Mouse (Mus musculus): ENCODE data around the gene Six1. TPM values are rescaled to one million over a fixed set of nuclear protein-coding genes. Genes with fewer than 3 reads are reported as not detected.
A peak's percentile ranks its signal among the peaks of the same experiment; 100 is the strongest.
"Not testable (repeated sequence)": the region's sequence is repeated elsewhere in the genome, so short reads cannot be mapped to it uniquely, and the experiment has no call there.

The Six1 gene
- polyA plus RNA-seq, 1 experiment, result 0.16 TPM

- DNase-seq (ENCODE audit: extremely low spot score in 1 of 2, low spot score in 1 of 2), result no peak
Measured at GRCm38 (mm10) chr12:73037385-73038160, 16.1 kb downstream of the Six1 start.

GRCm38 (mm10) chr12:73034901-73035895 lies 18.5 kb downstream of the Six1 start:
- DNase-seq (ENCODE audit: extremely low spot score in 1 of 2, low spot score in 1 of 2), result no peak

- DNase-seq (ENCODE audit: extremely low spot score in 1 of 2, low spot score in 1 of 2), result no peak
Measured at GRCm38 (mm10) chr12:73032665-73033064, 21.0 kb downstream of the Six1 start.

GRCm38 (mm10) chr12:73031315-73031714 lies 22.4 kb downstream of the Six1 start:
- no peak for DNase-seq (ENCODE audit: extremely low spot score in 1 of 2, low spot score in 1 of 2)

DNA sequence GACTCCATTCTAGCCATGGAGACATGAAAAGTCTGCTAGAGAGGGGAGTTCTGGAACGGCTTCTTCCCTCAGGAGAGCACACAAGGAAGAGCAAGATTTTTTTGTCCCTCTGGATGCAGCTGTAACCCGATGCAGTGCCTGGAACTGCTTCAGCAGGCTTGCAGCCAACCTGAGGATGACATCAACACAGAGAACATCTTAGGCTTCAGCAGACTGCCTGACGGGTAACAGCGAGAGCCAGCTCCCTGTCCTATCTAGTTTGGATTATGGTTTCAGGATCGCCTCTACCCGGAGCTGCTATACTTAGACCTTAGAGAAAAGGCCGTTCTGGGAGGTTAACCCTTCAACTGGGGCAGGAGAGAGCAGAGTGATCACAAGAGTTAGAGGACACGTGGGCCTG lies 28.2 kb downstream of the Six1 start:
- DNase-seq (ENCODE audit: extremely low spot score in 1 of 2, low spot score in 1 of 2), result no peak

- DNase-seq (ENCODE audit: extremely low spot score in 1 of 2, low spot score in 1 of 2), result peak in 1 of 2 experiments; percentile 82
Measured at GRCm38 (mm10) chr12:73020941-73021340, 32.7 kb downstream of the Six1 start.

DNA sequence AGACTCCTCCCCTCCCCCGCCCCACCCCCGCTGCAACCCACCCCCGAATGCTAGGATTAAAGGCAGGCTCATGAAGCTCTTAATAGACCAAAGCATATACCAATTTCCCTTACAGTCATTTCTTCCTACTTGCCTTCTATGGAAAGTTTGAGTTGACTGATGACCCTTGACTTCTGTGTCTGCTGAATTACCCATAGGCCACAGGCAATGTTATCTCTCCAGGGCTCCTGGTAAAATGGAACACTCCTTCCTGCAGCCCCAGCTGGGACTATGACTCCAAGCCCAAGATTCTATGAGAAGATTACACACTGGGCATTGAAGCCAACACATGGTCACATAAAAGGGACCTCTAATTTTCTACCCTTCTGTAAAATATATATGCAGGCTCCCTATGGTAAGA lies 33.3 kb downstream of the Six1 start:
- no peak for DNase-seq (ENCODE audit: extremely low spot score in 1 of 2, low spot score in 1 of 2)

- no peak for DNase-seq (ENCODE audit: extremely low spot score in 1 of 2, low spot score in 1 of 2)
Measured at GRCm38 (mm10) chr12:73018838-73019237, 34.8 kb downstream of the Six1 start.

GRCm38 (mm10) chr12:73016171-73016570 lies 37.5 kb downstream of the Six1 start:
- no peak for DNase-seq (ENCODE audit: extremely low spot score in 1 of 2, low spot score in 1 of 2)

DNA sequence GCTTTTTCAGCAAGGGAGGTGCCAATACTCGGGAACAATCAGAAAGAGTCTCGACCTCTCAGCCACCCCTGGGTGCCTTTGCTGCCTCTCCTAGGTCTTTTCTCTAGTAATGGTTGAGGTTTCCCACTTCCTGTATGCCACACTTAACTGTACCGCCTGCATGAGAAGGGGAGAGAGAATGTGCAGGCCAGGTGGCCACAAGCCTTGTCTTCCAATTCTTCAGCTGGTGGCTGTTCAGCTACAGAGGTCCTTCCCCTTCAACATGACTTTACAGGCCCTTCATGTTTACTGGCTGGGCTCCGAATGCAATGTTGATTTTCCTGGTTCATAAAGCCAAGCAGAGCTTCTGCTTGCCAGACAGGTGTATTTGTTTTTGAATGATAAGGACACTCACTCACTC lies 39.4 kb downstream of the Six1 start:
- no peak for DNase-seq (ENCODE audit: extremely low spot score in 1 of 2, low spot score in 1 of 2)

- no peak for DNase-seq (ENCODE audit: extremely low spot score in 1 of 2, low spot score in 1 of 2)
Measured at GRCm38 (mm10) chr12:73012824-73013223, 40.9 kb downstream of the Six1 start.

- no peak for DNase-seq (ENCODE audit: extremely low spot score in 1 of 2, low spot score in 1 of 2)
Measured at GRCm38 (mm10) chr12:73012136-73012785, 41.4 kb downstream of the Six1 start.

- DNase-seq (ENCODE audit: extremely low spot score in 1 of 2, low spot score in 1 of 2), result not testable (repeated sequence)
Measured at GRCm38 (mm10) chr12:73002903-73003302, 50.8 kb downstream of the Six1 start.

DNA sequence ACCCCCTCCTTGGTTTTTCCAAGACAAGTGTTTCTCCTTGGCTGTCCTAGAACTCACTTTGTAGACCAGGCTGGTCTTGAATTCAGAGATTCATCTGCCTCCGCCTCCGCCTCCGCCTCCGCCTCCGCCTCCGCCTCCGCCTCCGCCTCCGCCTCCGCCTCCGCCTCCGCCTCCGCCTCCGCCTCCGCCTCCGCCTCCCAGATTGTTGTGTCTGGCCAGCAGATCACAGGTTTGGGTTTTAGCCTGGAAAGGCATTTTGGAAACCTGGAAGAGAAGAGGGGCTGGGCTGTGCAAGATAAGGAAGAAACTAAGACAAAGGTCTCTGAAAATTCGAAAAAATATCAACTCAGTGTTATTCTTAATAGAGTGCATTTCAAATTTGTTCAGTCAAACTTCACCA lies 51.4 kb downstream of the Six1 start:
- DNase-seq (ENCODE audit: extremely low spot score in 1 of 2, low spot score in 1 of 2), result peak in 1 of 2 experiments; percentile 5

DNA sequence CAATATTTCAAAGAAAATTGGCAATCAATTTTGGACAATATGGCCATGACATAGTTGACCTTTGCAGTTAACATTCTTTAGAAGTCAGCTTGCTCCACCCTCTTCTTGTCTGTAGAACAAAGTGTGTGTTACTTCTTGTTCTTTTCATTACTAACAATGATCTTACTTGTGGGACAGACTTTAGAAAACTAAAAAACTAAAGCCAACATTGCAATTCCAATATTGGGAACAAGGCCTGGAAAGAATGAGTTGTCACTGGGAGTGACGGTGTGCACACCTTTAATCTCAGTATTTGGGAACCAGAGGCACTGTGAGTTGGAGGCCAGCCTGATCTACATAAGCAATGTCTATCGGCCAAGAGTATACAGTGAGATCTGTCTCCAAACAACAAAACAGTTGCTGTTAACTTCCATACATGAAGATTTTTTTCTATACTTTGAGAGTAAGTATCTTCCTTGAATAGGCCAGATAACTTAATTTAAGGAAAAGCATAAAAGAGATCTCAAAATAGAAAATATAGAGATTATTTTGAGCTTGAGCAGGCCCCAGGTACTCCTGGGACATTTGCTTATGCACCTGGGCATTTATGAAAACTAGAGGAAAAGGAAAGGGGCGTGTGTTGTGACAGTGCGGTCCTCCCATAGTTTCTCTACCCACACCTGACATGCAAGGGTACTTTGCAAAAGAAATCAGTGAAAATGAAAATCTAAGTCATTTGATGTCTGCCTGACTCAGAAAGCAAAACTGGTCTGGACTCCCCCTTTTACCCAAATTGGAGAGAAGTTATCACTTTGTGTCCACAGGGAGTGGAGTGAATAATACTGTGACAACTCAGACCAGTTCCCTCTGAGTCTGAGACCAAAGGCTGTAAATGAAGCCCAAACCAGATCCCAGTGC lies 55.3 kb downstream of the Six1 start:
- DNase-seq (ENCODE audit: extremely low spot score in 1 of 2, low spot score in 1 of 2), result no peak

DNA sequence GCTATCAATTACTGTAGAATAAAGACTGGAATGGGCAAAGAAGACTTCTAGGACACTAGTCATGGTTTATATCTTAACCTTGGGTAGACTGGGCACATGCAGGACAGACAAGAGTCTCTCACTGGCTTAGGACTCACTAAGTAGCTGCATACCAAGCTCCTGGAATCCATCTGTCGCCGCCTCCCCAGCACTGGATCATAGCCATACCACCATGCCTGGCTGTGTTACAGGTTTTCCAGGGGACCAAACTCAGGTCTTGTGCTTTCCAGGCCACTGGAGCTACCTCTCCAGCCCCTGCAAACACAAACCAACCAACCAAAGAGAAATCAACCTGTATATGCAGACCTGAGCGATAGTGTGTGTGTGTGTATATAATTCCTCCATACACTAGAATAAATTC lies 57.0 kb downstream of the Six1 start:
- no peak for DNase-seq (ENCODE audit: extremely low spot score in 1 of 2, low spot score in 1 of 2)
